Mouse (Mus musculus) embryonic facial prominence, embryonic 14.5 days (tissue): Measurements from ENCODE around the gene Frmd5. TPM values are rescaled to one million over a fixed set of nuclear protein-coding genes. Genes with fewer than 3 reads are reported as not detected.

ENCODE experiments used
- ATAC-seq: fragments of 200-750 bp; cut with Nextera tagmentation; 2 replicates; pipeline ENCODE4 v1.8.0; 2017; ENCODE audit warnings: low read depth, moderate number of reproducible peaks, moderate TSS enrichment
- DNase-seq: peaks from one replicate; pipeline ENCODE4 v3.0.0-alpha.2; 2015; ENCODE audit warnings: low spot score
- H3K27ac ChIP-seq: fragments of 300-500 bp; sonication (generic); replicated peaks from 2 replicates; pipeline ENCODE4 v1.5.1; 2014; ENCODE audit warnings: low read depth, mild to moderate bottlenecking, low read length, moderate library complexity
- H3K27me3 ChIP-seq: fragments of 300-500 bp; sonication (generic); replicated peaks from 2 replicates; pipeline ENCODE4 v1.6.1; 2014; ENCODE audit warnings: low read length; ENCODE audit not compliant: control insufficient read depth, insufficient read depth
- H3K36me3 ChIP-seq: fragments of 300-500 bp; sonication (generic); 2 replicates; pipeline ENCODE4 v1.6.1; 2014; ENCODE audit warnings: low read length, mixed read lengths; ENCODE audit not compliant: control insufficient read depth, insufficient read depth
- H3K4me1 ChIP-seq: fragments of 300-500 bp; sonication (generic); 2 replicates; pipeline ENCODE4 v1.6.1; 2014; ENCODE audit warnings: antibody characterized with exemption, low read length; ENCODE audit not compliant: control insufficient read depth, insufficient read depth
- H3K4me2 ChIP-seq: fragments of 300-500 bp; sonication (generic); 2 replicates; pipeline ENCODE4 v1.6.1; 2014; ENCODE audit warnings: low read depth, mild to moderate bottlenecking, low read length, moderate library complexity, mixed read lengths
- H3K4me3 ChIP-seq: fragments of 300-500 bp; sonication (generic); 2 replicates; pipeline ENCODE4 v1.5.1; 2014; ENCODE audit warnings: low read depth, mild to moderate bottlenecking, low read length
- H3K9ac ChIP-seq: fragments of 300-500 bp; sonication (generic); 2 replicates; pipeline ENCODE4 v1.6.1; 2014; ENCODE audit warnings: low read depth, mild to moderate bottlenecking, low read length, moderate library complexity, mixed read lengths
- H3K9me3 ChIP-seq: fragments of 300-500 bp; sonication (generic); 2 replicates; pipeline ENCODE4 v1.6.1; 2016; ENCODE audit warnings: low read length; ENCODE audit not compliant: control insufficient read depth
- WGBS: fragments of 180-500 bp; shearing (Covaris S2); extraction: QIAGEN DNeasy Blood & Tissue Kit; methylation state at CpG from one replicate; pipeline ENCODE4 v1.1.7; 2014; 5-methylcytosine and 5-hydroxymethylcytosine counted together
- polyA plus RNA-seq: library from polyadenylated mRNA; unstranded; fragments of >200 nt; fragmentation: Nextera tagmentation; extraction: Ambion mirVana; gene quantifications from 2 replicates; pipeline ENCODE4 v1.2.1, GENCODE M21; 2014

The Frmd5 gene
- polyA plus RNA-seq, 1 experiment from 2014 or later: 1.4 TPM

DNA sequence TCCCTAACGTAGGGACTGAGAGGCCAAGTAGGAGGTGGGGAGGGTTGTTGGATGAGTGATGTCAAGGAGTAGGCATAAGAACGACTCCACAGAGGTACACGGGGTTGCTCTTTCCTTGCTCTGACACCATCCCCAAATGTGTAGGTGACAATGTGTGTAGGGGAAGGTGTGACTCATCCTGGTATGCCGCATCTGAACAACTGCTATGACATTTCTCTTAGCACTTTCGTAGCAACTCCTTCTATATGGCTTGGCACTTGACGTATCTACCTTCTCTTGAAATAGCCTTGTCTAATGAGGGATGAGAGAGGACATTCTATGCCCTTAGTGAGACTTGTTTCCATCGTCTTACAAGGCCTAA, 191.7 kb downstream of the Frmd5 start:
- WGBS: 87% methylated on average over 7 of the region's 7 CpGs
- Histone ChIP-seq H3K9me3 (no peaks in the 10 kb centered on the region), H3K27ac (no peak overlapping the region), H3K4me3 (no peak overlapping the region), H3K36me3 (no peaks in the 10 kb centered on the region), H3K9ac (no peak overlapping the region), H3K4me2 (no peak overlapping the region), H3K4me1 (no peaks in the 10 kb centered on the region), H3K27me3 (no peaks in the 10 kb centered on the region)
- DNase-seq: no peak
- ATAC-seq: no peak

GRCm38 (mm10) chr2:121614483-121615198, 192.2 kb downstream of the Frmd5 start:
- Histone ChIP-seq H3K36me3 (no peaks in the 10 kb centered on the region), H3K27me3 (no peaks in the 10 kb centered on the region), H3K27ac (no peak overlapping the region), H3K4me1 (no peaks in the 10 kb centered on the region), H3K4me2 (no peak overlapping the region), H3K4me3 (no peak overlapping the region), H3K9ac (no peak overlapping the region), H3K9me3 (no peaks in the 10 kb centered on the region)
- WGBS: 71% methylated on average over 9 of the region's 9 CpGs
- DNase-seq (no peak), ATAC-seq (no peak)

DNA sequence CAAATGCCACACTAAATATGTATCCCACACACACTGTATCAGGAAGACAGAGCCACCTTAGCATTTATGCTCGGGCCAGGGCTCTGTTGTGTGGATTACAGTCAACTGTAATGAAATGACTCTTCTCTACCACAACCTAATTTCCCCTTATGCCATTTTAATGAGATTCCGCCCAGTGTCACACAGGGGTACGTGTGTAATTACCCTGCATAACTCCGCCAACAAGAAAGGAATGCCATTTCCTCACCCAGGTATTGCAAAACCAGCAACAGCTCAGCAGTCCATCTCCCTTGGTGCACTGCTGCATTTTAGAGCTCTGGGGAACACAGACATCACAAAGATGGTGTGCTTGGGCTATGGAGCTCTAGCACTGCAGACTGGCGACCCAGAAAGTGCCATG, 194.8 kb downstream of the Frmd5 start:
- Histone ChIP-seq H3K4me3 (no peak overlapping the region), H3K4me2 (no peak overlapping the region), H3K9me3 (peaks cover 3% of the 10 kb centered on the region; the same call in 1 of the 2 replicates), H3K27ac (no peak overlapping the region), H3K27me3 (no peaks in the 10 kb centered on the region), H3K36me3 (no peaks in the 10 kb centered on the region), H3K4me1 (no peaks in the 10 kb centered on the region), H3K9ac (no peak overlapping the region)
- peak; percentile 58; the same call in 1 of the 2 replicates for ATAC-seq
- peak; percentile 33 for DNase-seq
- WGBS: 64% methylated on average over 5 of the region's 5 CpGs

GRCm38 (mm10) chr2:121610008-121610884, 196.6 kb downstream of the Frmd5 start:
- Histone ChIP-seq H3K9me3 (peaks cover 3% of the 10 kb centered on the region; the same call in 1 of the 2 replicates), H3K4me2 (no peak overlapping the region), H3K9ac (no peak overlapping the region), H3K36me3 (no peaks in the 10 kb centered on the region), H3K27ac (no peak overlapping the region), H3K4me3 (no peak overlapping the region), H3K27me3 (no peaks in the 10 kb centered on the region), H3K4me1 (no peaks in the 10 kb centered on the region)
- ATAC-seq (peak; percentile 31; the same call in 1 of the 2 replicates), DNase-seq (peak; percentile 28)
- 45% methylated on average over 17 of the region's 17 CpGs for WGBS

DNA sequence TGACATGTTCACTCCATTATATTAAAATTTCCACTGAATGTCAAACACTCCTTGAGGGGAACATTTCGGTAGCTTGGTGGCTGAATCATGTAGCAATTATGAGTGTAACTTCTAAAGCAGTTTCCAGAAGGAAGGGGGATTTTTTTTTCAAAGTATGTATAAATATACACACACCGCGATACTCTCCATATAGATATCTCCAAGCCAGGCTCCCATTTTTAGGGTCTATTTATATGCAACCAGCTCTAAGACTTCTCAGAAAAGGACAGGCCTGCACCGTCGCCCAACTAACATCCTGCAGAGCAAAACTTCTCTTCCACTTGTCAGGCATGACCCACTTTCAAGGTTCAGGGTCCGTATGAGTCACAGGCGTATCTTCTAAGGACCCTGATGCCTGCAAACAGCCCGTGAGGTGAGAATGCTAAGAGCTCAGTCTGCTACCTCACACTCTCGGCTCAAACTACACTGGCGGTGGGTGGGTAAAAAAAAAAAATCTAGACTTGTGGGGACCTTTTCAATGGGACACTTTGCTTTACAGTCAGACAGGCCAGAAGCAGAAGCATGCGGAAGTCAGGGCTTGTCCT, 197.7 kb downstream of the Frmd5 start:
- peaks cover 3% of the 10 kb centered on the region; the same call in 1 of the 2 replicates for H3K9me3 ChIP-seq
- WGBS: 74% methylated on average over 11 of the region's 11 CpGs
- no peak overlapping the region for H3K9ac ChIP-seq
- no peak overlapping the region for H3K4me2 ChIP-seq
- no peaks in the 10 kb centered on the region for H3K4me1 ChIP-seq
- no peak overlapping the region for H3K4me3 ChIP-seq
- no peak for DNase-seq
- no peak for ATAC-seq
- H3K36me3 ChIP-seq: no peaks in the 10 kb centered on the region
- H3K27ac ChIP-seq: no peak overlapping the region
- no peaks in the 10 kb centered on the region for H3K27me3 ChIP-seq

- ATAC-seq: no peak
- 52% methylated on average over 4 of the region's 4 CpGs for WGBS
- peak; percentile 36 for DNase-seq
- Histone ChIP-seq H3K36me3 (no peaks in the 10 kb centered on the region), H3K27me3 (no peaks in the 10 kb centered on the region), H3K4me2 (no peak overlapping the region), H3K27ac (no peak overlapping the region), H3K9me3 (no peaks in the 10 kb centered on the region), H3K9ac (no peak overlapping the region), H3K4me1 (no peaks in the 10 kb centered on the region), H3K4me3 (no peak overlapping the region)
These were observed 204.5 kb downstream of the Frmd5 start for GRCm38 (mm10) chr2:121602397-121602796.

GRCm38 (mm10) chr2:121601543-121601942, 205.3 kb downstream of the Frmd5 start:
- H3K9me3 ChIP-seq: no peaks in the 10 kb centered on the region
- H3K4me1 ChIP-seq: no peaks in the 10 kb centered on the region
- no peak for ATAC-seq
- no peak overlapping the region for H3K4me2 ChIP-seq
- H3K27ac ChIP-seq: no peak overlapping the region
- H3K36me3 ChIP-seq: no peaks in the 10 kb centered on the region
- H3K27me3 ChIP-seq: no peaks in the 10 kb centered on the region
- no peak overlapping the region for H3K9ac ChIP-seq
- 61% methylated on average over 7 of the region's 7 CpGs for WGBS
- DNase-seq: no peak
- no peak overlapping the region for H3K4me3 ChIP-seq

- ATAC-seq: no peak
- no peaks in the 10 kb centered on the region for H3K36me3 ChIP-seq
- no peaks in the 10 kb centered on the region for H3K9me3 ChIP-seq
- no peak for DNase-seq
- H3K9ac ChIP-seq: no peak overlapping the region
- WGBS: 83% methylated on average over 8 of the region's 8 CpGs
- no peaks in the 10 kb centered on the region for H3K4me1 ChIP-seq
- H3K4me3 ChIP-seq: no peak overlapping the region
- no peak overlapping the region for H3K27ac ChIP-seq
- no peaks in the 10 kb centered on the region for H3K27me3 ChIP-seq
- no peak overlapping the region for H3K4me2 ChIP-seq
These were observed 206.2 kb downstream of the Frmd5 start for GRCm38 (mm10) chr2:121600736-121601135.
